Mouse (Mus musculus) MEL (cell line): Measurements from ENCODE around the gene Runx1. TPM values are rescaled to one million over a fixed set of nuclear protein-coding genes. Genes with fewer than 3 reads are reported as not detected.
A peak's percentile ranks its signal among the peaks of the same experiment; 100 is the strongest.

ENCODE experiments used
- DNase-seq: peaks from one replicate; pipeline ENCODE4 v3.0.0; 2011; ENCODE audit warnings: low read depth, low spot score
- H3K27ac ChIP-seq: 2 replicates; pipeline ENCODE4 v1.5.1; 2012; ENCODE audit warnings: low read depth, mild to moderate bottlenecking, control low read depth, low read length, moderate library complexity; ENCODE audit not compliant: control insufficient read depth
- H3K27me3 ChIP-seq, 2 experiments: fragments of 150-350 bp in 1 of 2; sonication (generic) in 1 of 2; 2 replicates each; pipeline ENCODE4 v1.6.1; 2012; ENCODE audit warnings: low read length in 2 of 2, mild to moderate bottlenecking in 2 of 2, improper control_type of control experiment in 1 of 2, moderate library complexity in 1 of 2; ENCODE audit not compliant: insufficient read depth in 2 of 2, control insufficient read depth in 1 of 2
- H3K36me3 ChIP-seq, 2 experiments: 2 replicates each; pipeline ENCODE4 v1.6.1; 2012 to 2014; ENCODE audit warnings: low read length in 2 of 2, improper control_type of control experiment in 1 of 2, inconsistent platforms in 1 of 2, mild to moderate bottlenecking in 1 of 2; ENCODE audit not compliant: insufficient read depth in 2 of 2, control insufficient read depth in 1 of 2
- H3K4me1 ChIP-seq, 2 experiments: fragments of 150-350 bp in 1 of 2; sonication (generic) in 1 of 2; 2 replicates each; pipeline ENCODE4 v1.6.1; 2012; ENCODE audit warnings: low read length in 2 of 2, improper control_type of control experiment in 1 of 2, mild to moderate bottlenecking in 1 of 2; ENCODE audit not compliant: insufficient read depth in 2 of 2, control insufficient read depth in 1 of 2
- H3K4me3 ChIP-seq, 2 experiments: fragments of 150-350 bp in 1 of 2; sonication (generic) in 1 of 2; 2 replicates each; pipeline ENCODE4 v1.5.1; 2012; ENCODE audit warnings: low read depth in 2 of 2, low read length in 2 of 2, mild to moderate bottlenecking in 2 of 2, moderate library complexity in 2 of 2, control low read depth in 1 of 2, improper control_type of control experiment in 1 of 2; ENCODE audit not compliant: control insufficient read depth in 1 of 2, insufficient read depth in 1 of 2
- H3K79me2 ChIP-seq: 2 replicates; pipeline ENCODE4 v1.6.1; 2012; ENCODE audit warnings: mild to moderate bottlenecking, low read length, moderate library complexity; ENCODE audit not compliant: control insufficient read depth, poor library complexity, insufficient read depth
- H3K9ac ChIP-seq: 2 replicates; pipeline ENCODE4 v1.6.1; 2012; ENCODE audit warnings: low read depth, mild to moderate bottlenecking, control low read depth, low read length, moderate library complexity; ENCODE audit not compliant: control insufficient read depth, poor library complexity, severe bottlenecking
- H3K9me3 ChIP-seq: fragments of 150-350 bp; sonication (generic); replicated peaks from 2 replicates; pipeline ENCODE4 v1.6.1; 2012; ENCODE audit warnings: mild to moderate bottlenecking, low read length, improper control_type of control experiment, moderate library complexity; ENCODE audit not compliant: insufficient read depth
- CHD2 ChIP-seq: IDR thresholded peaks from 2 replicates; pipeline ENCODE4 v1.6.1; 2011; ENCODE audit warnings: low read length, improper control_type of control experiment
- CTCF ChIP-seq, 3 experiments: IDR thresholded peaks in 2 of 3; conservative IDR thresholded peaks in 1 of 3; 2 replicates each; pipeline ENCODE4 v1.5.1; 2011 to 2012; ENCODE audit warnings: low read length in 3 of 3, low read depth in 2 of 3, mild to moderate bottlenecking in 2 of 3, improper control_type of control experiment in 1 of 3, inconsistent platforms in 1 of 3, mixed read lengths in 1 of 3, moderate library complexity in 1 of 3; ENCODE audit not compliant: control insufficient read depth in 1 of 3, insufficient read depth in 1 of 3, poor library complexity in 1 of 3, severe bottlenecking in 1 of 3
- E2F4 ChIP-seq: IDR thresholded peaks from 2 replicates; pipeline ENCODE4 v1.6.1; 2011; ENCODE audit warnings: low read depth, low read length, improper control_type of control experiment, borderline replicate concordance
- GATA1 ChIP-seq: IDR thresholded peaks from 2 replicates; pipeline ENCODE4 v1.6.1; 2011; ENCODE audit warnings: low read depth, low read length, improper control_type of control experiment
- JUND ChIP-seq: IDR thresholded peaks from 2 replicates; pipeline ENCODE4 v1.6.1; 2011; ENCODE audit warnings: low read depth, mild to moderate bottlenecking, improper control_type of control experiment, low read length
- KAT2A ChIP-seq: conservative IDR thresholded peaks from 2 replicates; pipeline ENCODE4 v1.6.1; 2012; ENCODE audit warnings: low read depth, low read length, improper control_type of control experiment, inconsistent platforms
- MAFK ChIP-seq: IDR thresholded peaks from 2 replicates; pipeline ENCODE4 v1.6.1; 2011; ENCODE audit warnings: low read depth, mild to moderate bottlenecking, low read length, improper control_type of control experiment, borderline replicate concordance
- MAX ChIP-seq: IDR thresholded peaks from 2 replicates; pipeline ENCODE4 v1.6.1; 2011; ENCODE audit warnings: low read length, improper control_type of control experiment
- MXI1 ChIP-seq: IDR thresholded peaks from 2 replicates; pipeline ENCODE4 v1.6.1; 2011; ENCODE audit warnings: mild to moderate bottlenecking, low read depth, low read length, improper control_type of control experiment
- MYB ChIP-seq: IDR thresholded peaks from 2 replicates; pipeline ENCODE4 v1.6.1; 2011; ENCODE audit warnings: mild to moderate bottlenecking, low read depth, low read length, improper control_type of control experiment
- NELFE ChIP-seq: IDR thresholded peaks from 2 replicates; pipeline ENCODE4 v1.6.1; 2011; ENCODE audit warnings: low read depth, low read length, improper control_type of control experiment
- POLR2A ChIP-seq, 2 experiments: IDR thresholded peaks; 2 replicates each; pipeline ENCODE4 v1.6.1; 2011 to 2012; ENCODE audit warnings: low read length in 2 of 2, mild to moderate bottlenecking in 2 of 2, control low read depth in 1 of 2, improper control_type of control experiment in 1 of 2, low read depth in 1 of 2, moderate library complexity in 1 of 2; ENCODE audit not compliant: control insufficient read depth in 1 of 2, insufficient read depth in 1 of 2, poor library complexity in 1 of 2
- POLR2AphosphoS2 ChIP-seq: IDR thresholded peaks from 2 replicates; pipeline ENCODE4 v1.6.1; 2011; ENCODE audit warnings: low read length, improper control_type of control experiment
- POLR2AphosphoS5 ChIP-seq: IDR thresholded peaks from 2 replicates; pipeline ENCODE4 v1.6.1; 2012; ENCODE audit warnings: low read depth, borderline replicate concordance, mild to moderate bottlenecking, inconsistent platforms, low read length, moderate library complexity, mixed read lengths
- RAD21 ChIP-seq: IDR thresholded peaks from 2 replicates; pipeline ENCODE4 v1.6.1; 2011; ENCODE audit warnings: mild to moderate bottlenecking, low read depth, low read length, improper control_type of control experiment
- SMC3 ChIP-seq: IDR thresholded peaks from 2 replicates; pipeline ENCODE4 v1.6.1; 2011; ENCODE audit warnings: low read depth, low read length, improper control_type of control experiment
- TAL1 ChIP-seq: IDR thresholded peaks from 2 replicates; pipeline ENCODE4 v1.6.1; 2012; ENCODE audit warnings: mild to moderate bottlenecking, inconsistent platforms, low read length, moderate library complexity, mixed read lengths
- TCF12 ChIP-seq: IDR thresholded peaks from 2 replicates; pipeline ENCODE4 v1.6.1; 2014; ENCODE audit warnings: low read depth, mild to moderate bottlenecking, inconsistent platforms, low read length, improper control_type of control experiment, moderate library complexity
- UBTF ChIP-seq: IDR thresholded peaks from 2 replicates; pipeline ENCODE4 v1.6.1; 2012; ENCODE audit warnings: low read depth, mild to moderate bottlenecking, inconsistent platforms, low read length, improper control_type of control experiment, moderate library complexity, borderline replicate concordance; ENCODE audit not compliant: insufficient read depth
- USF2 ChIP-seq, 2 experiments: IDR thresholded peaks; 2 replicates each; pipeline ENCODE4 v1.6.1; 2011 to 2012; ENCODE audit warnings: improper control_type of control experiment in 2 of 2, low read length in 2 of 2, borderline replicate concordance in 1 of 2, inconsistent platforms in 1 of 2, low read depth in 1 of 2, mild to moderate bottlenecking in 1 of 2; ENCODE audit not compliant: insufficient read depth in 1 of 2
- ZNF384 ChIP-seq: IDR thresholded peaks from 2 replicates; pipeline ENCODE4 v1.6.1; 2012; ENCODE audit warnings: low read depth, mild to moderate bottlenecking, inconsistent platforms, low read length, improper control_type of control experiment
- polyA plus RNA-seq, 2 experiments: library from polyadenylated mRNA; stranded (reverse) in 1 of 2; unstranded in 1 of 2; fragments of >175 nt in 1 of 2; fragments of >200 nt in 1 of 2; gene quantifications; 2 replicates each; pipeline versions ENCODE4 v1.2.1 to v1.2.4; 2012; ENCODE audit warnings: low replicate concordance in 2 of 2, low read depth in 1 of 2; ENCODE audit not compliant: insufficient read length in 2 of 2, insufficient read depth in 1 of 2, missing spikeins in 1 of 2
- total RNA-seq: library from RNA; depleted of rRNA; stranded (reverse); fragments of 300-350 nt; gene quantifications from 2 replicates; pipeline ENCODE4 v1.2.3, GENCODE M21; 2012

Gene Runx1
- total and polyA plus RNA-seq, 3 experiments: 14.3 to 23.5 TPM; not detected in 1

DNA sequence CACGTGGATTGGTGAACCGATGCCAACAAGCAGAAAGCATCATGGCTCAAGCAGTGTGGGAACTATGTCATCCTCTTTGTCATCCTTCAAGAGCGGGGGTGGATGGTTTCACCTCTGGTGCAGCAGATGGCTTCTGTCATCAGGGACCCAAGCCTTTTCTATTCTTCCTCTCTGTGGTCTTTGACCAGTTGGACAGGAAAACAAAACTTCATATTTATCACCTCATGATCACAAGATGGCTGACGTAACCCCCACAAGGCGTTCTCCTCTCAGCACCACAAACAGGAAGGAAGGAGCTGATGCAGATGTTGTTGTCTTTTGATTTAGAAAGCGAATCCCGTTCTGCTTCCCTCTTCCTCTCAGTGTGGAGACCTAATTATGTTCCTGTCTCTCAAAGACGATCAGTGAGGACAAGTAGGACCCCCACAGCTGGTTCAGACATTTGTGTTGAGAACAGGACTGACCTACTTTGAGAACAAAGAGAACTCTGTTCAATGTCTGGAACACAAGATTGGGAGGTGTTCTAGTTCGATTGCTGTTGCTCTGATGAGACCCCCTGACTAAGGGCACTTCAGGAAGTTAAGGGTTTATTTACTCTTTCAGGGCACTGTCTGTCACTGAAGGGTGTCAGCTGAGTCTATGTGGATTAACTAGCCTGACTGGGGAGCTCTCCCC, 41.4 kb upstream of the Runx1 start:
- peaks cover 0 to 12% of the 10 kb centered on the region in 2 experiments; a peak in 2 of 4 replicates for H3K36me3 ChIP-seq
- DNase-seq: no peak
- no peaks in the 10 kb centered on the region for H3K27me3 ChIP-seq
- H3K27ac ChIP-seq: peak overlapping the region; percentile 8; the same call in 1 of the 2 replicates
- H3K9me3 ChIP-seq: no peaks in the 10 kb centered on the region
- TF ChIP-seq TCF12 (no peak), JUND (no peak), POLR2AphosphoS2 (no peak), MYB (no peak), TAL1 (no peak)
- no peak overlapping the region for H3K4me3 ChIP-seq
- H3K9ac ChIP-seq: no peak overlapping the region
- H3K4me1 ChIP-seq: peaks cover 3 to 25% of the 10 kb centered on the region in 2 experiments; a peak in 3 of 4 replicates
- no peaks in the 10 kb centered on the region for H3K79me2 ChIP-seq

DNA sequence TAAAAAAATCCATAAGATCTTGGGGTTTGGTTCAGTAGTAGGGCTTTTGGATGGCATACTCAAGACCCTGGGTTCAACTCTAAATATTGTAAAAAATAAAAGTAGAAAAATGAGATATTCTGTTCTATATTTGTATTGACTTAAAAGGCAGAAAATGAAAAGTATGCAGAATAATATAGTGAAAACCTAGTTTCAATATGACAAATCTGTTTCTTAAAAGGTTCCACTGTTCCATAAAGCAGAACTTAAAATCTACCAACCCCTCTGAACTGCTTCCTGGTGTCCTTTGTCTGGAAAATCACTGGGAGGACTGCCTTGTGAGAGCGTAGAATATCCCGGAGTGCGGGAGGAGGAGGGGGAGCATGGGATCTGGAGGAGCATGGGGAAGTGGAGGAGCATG, 39.4 kb upstream of the Runx1 start:
- no peak for TF ChIP-seq TCF12
- no peak for TF ChIP-seq USF2 (IDR thresholded peaks at IDR 0.05; ENCODE audit: borderline replicate concordance in 1 of 2, insufficient read depth in 1 of 2, low read depth in 1 of 2, low read length in 2 of 2)
- TF ChIP-seq GATA1: no peak
- TF ChIP-seq CHD2: no peak
- TF ChIP-seq ZNF384: no peak
- no peak for TF ChIP-seq E2F4
- no peak for TF ChIP-seq POLR2AphosphoS2
- TF ChIP-seq POLR2A (IDR thresholded peaks at IDR 0.05; ENCODE audit: control insufficient read depth in 1 of 2, insufficient read depth in 1 of 2, low read depth in 1 of 2, low read length in 2 of 2, poor library complexity in 1 of 2): no peak
- no peak for TF ChIP-seq SMC3
- TF ChIP-seq JUND: no peak
- TF ChIP-seq NELFE: no peak
- no peak for TF ChIP-seq RAD21
- TF ChIP-seq CTCF (IDR thresholded peaks at IDR 0.05 in 2 of 3, conservative IDR thresholded peaks at IDR 0.05 in 1 of 3; ENCODE audit: control insufficient read depth in 1 of 3, insufficient read depth in 1 of 3, low read depth in 2 of 3, low read length in 3 of 3, poor library complexity in 1 of 3, severe bottlenecking in 1 of 3): no peak
- no peak for TF ChIP-seq UBTF
- no peak for TF ChIP-seq MXI1
- TF ChIP-seq MAFK: no peak
- no peak for TF ChIP-seq KAT2A
- TF ChIP-seq POLR2AphosphoS5: no peak
- TF ChIP-seq MAX: no peak
- H3K27ac ChIP-seq: no peak overlapping the region
- DNase-seq: no peak
- H3K4me3 ChIP-seq: no peak overlapping the region
- H3K36me3 ChIP-seq: peaks cover 0 to 12% of the 10 kb centered on the region in 2 experiments; a peak in 2 of 4 replicates
- H3K27me3 ChIP-seq: no peaks in the 10 kb centered on the region
- H3K9me3 ChIP-seq: no peaks in the 10 kb centered on the region
- no peak overlapping the region for H3K9ac ChIP-seq
- H3K4me1 ChIP-seq: peaks cover 3 to 24% of the 10 kb centered on the region in 2 experiments; a peak in 3 of 4 replicates
- no peaks in the 10 kb centered on the region for H3K79me2 ChIP-seq
